Mouse (Mus musculus): Measurements from ENCODE around the gene 1700003E16Rik. TPM values are rescaled to one million over a fixed set of nuclear protein-coding genes. Genes with fewer than 3 reads are reported as not detected.

The 1700003E16Rik gene
- total and polyA plus RNA-seq, 2 experiments from 2014 or later, result 15.6 to 18.0 TPM

- H3K4me3 ChIP-seq (ENCODE audit: low read depth, low read length), result peak overlapping the region; percentile 39
- DNase-seq (ENCODE audit: low spot score), result peak; percentile 73
- H3K9me3 ChIP-seq (ENCODE audit: low read length), result no peaks in the 10 kb centered on the region
- 44% methylated on average over 9 of the region's 9 CpGs for WGBS
- peak overlapping the region; percentile 61 for H3K4me2 ChIP-seq (ENCODE audit: low read depth, low read length, poor library complexity, severe bottlenecking)
- peaks cover 7% of the 10 kb centered on the region; the same call in 1 of the 2 replicates for H3K4me1 ChIP-seq (ENCODE audit: insufficient read depth, low read length)
- no peaks in the 10 kb centered on the region for H3K36me3 ChIP-seq (ENCODE audit: insufficient read depth, low read length)
- H3K27me3 ChIP-seq (ENCODE audit: insufficient read depth, low read length), result no peaks in the 10 kb centered on the region
- H3K9ac ChIP-seq (replicated peaks; ENCODE audit: low read length, poor library complexity, severe bottlenecking), result peak overlapping the region; percentile 54
- peak overlapping the region; percentile 80 for H3K27ac ChIP-seq (ENCODE audit: low read depth, low read length)
- peak; percentile 30 for TF ChIP-seq CTCF (IDR thresholded peaks at IDR 0.05)
- peak; percentile 80 for ATAC-seq (ENCODE audit: low FRiP score)
Measured at GRCm38 (mm10) chr6:83172240-83172920, 16.2 kb downstream of the 1700003E16Rik start.

DNA sequence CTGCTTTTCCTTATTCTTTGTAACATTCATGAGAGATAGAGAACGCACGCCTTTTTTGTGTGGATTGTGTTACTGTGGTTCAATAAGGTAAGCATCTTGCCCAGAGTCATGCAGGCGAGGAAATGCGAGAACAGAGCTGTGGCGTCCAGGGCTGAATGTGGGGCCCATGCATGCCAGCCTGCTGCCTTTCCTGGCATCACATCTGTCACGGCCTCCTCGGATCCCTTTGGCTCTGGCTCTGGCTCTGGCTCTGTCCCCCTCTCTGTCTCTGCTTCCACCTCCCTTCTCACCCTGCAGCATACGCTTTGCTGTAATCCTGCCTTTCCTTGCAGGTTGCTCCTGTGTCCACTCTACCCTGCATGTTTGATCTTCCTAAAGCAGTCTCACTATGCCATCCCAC lies 19.8 kb downstream of the 1700003E16Rik start:
- no peak for TF ChIP-seq CTCF (IDR thresholded peaks at IDR 0.05)
- Histone ChIP-seq H3K9me3 (ENCODE audit: low read length) (no peaks in the 10 kb centered on the region), H3K27ac (ENCODE audit: low read depth, low read length) (no peak overlapping the region), H3K4me3 (ENCODE audit: low read depth, low read length) (no peak overlapping the region), H3K4me2 (ENCODE audit: low read depth, low read length, poor library complexity, severe bottlenecking) (no peak overlapping the region), H3K36me3 (ENCODE audit: insufficient read depth, low read length) (no peaks in the 10 kb centered on the region), H3K9ac (replicated peaks; ENCODE audit: low read length, poor library complexity, severe bottlenecking) (peak overlapping the region; percentile 36; the same call in 1 of the 2 replicates), H3K27me3 (ENCODE audit: insufficient read depth, low read length) (no peaks in the 10 kb centered on the region), H3K4me1 (ENCODE audit: insufficient read depth, low read length) (peaks cover 20% of the 10 kb centered on the region)
- ATAC-seq (ENCODE audit: low FRiP score) (no peak), DNase-seq (ENCODE audit: low spot score) (no peak)
- WGBS, result 77% methylated on average over 8 of the region's 8 CpGs

DNA sequence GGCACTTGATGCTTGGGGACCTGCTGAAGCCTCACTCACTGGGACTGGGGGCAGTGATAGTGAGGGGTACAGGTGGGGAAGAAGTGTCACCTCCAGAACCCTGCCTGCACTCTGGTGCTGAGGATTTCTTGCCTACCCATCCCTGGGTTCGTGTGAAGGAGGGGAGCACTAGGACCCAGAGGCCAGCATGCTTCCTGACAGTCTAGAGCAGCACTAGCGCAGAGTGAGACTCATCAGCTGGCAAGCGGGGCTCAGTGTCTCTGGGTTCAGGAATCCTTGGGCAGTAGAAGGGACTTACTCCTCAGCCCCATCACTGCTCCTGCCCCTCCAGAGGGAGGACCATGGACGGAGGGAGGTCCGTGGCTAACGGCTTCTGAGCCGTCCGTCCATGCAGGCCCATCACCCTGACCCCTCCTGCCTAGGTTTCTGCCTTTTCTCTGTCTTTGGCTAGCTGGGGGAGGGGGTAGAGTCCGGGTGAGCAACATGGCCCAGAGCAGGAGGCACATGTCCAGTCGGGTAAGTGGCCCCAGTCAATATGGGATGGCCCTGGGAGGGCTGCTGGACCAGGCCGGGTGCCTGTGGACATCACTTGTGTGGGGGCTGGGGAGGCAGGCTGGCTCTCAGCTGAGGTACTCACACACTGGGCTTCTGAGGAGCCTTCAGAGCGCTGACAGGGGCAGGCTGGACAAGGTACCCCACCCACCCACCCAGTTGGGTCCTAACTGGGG lies 23.4 kb downstream of the 1700003E16Rik start:
- Histone ChIP-seq H3K9me3 (ENCODE audit: low read length) (no peaks in the 10 kb centered on the region), H3K4me3 (ENCODE audit: low read depth, low read length) (peak overlapping the region; percentile 66), H3K27me3 (ENCODE audit: insufficient read depth, low read length) (no peaks in the 10 kb centered on the region), H3K36me3 (ENCODE audit: insufficient read depth, low read length) (peaks cover 23% of the 10 kb centered on the region), H3K4me2 (ENCODE audit: low read depth, low read length, poor library complexity, severe bottlenecking) (peak overlapping the region; percentile 64), H3K4me1 (ENCODE audit: insufficient read depth, low read length) (peaks cover 12% of the 10 kb centered on the region), H3K27ac (ENCODE audit: low read depth, low read length) (peak overlapping the region; percentile 34; the same call in 1 of the 2 replicates), H3K9ac (replicated peaks; ENCODE audit: low read length, poor library complexity, severe bottlenecking) (peak overlapping the region; percentile 80)
- TF ChIP-seq CTCF (IDR thresholded peaks at IDR 0.05), result no peak
- peak; percentile 78 for DNase-seq (ENCODE audit: low spot score)
- peak; percentile 81 for ATAC-seq (ENCODE audit: low FRiP score)
- WGBS, result 13% methylated on average over 12 of the region's 12 CpGs

GRCm38 (mm10) chr6:83180605-83181004 lies 24.4 kb downstream of the 1700003E16Rik start:
- H3K9ac ChIP-seq (replicated peaks; ENCODE audit: low read length, poor library complexity, severe bottlenecking), result peak overlapping the region; percentile 80; the same call in 1 of the 2 replicates
- no peaks in the 10 kb centered on the region for H3K27me3 ChIP-seq (ENCODE audit: insufficient read depth, low read length)

DNA sequence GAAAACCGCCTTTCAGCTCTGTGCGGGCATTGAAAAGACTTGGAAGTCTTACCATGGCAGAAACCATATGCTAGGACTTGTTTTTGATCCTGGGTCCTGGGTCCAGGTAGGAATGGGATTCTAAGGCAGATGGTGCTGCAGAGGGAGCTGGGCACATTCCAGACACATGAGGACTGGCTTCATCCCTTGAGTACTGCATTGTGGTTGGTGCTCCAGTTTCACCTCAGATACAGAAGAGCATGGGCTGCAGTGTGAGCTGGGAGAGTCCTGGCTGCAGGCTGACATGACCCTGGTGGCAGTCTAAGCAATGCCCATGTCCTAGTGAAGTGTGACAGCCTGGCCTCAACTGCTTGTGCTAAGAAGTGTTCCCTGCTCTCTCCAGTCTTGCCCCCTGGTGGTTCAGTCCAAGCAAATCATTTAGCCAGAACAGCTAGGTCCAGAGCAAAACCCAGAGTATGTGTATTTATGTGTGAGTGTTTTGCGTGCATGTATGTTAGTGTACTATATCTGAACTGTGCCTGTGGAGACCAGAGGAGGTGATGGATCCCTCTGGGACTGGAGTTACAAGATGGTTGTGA lies 28.7 kb downstream of the 1700003E16Rik start:
- DNase-seq (ENCODE audit: low spot score) (peak; percentile 52), ATAC-seq (ENCODE audit: low FRiP score) (no peak)
- H3K27ac ChIP-seq (ENCODE audit: low read depth, low read length), result peak overlapping the region; percentile 95
- H3K36me3 ChIP-seq (ENCODE audit: insufficient read depth, low read length), result peaks cover 30% of the 10 kb centered on the region
- no peak overlapping the region for H3K4me2 ChIP-seq (ENCODE audit: low read depth, low read length, poor library complexity, severe bottlenecking)
- no peak overlapping the region for H3K4me3 ChIP-seq (ENCODE audit: low read depth, low read length)
- no peaks in the 10 kb centered on the region for H3K9me3 ChIP-seq (ENCODE audit: low read length)
- H3K4me1 ChIP-seq (ENCODE audit: insufficient read depth, low read length), result peaks cover 25% of the 10 kb centered on the region
- WGBS, result 90% methylated on average over 3 of the region's 3 CpGs
- TF ChIP-seq CTCF (IDR thresholded peaks at IDR 0.05), result peak; percentile 73
- H3K9ac ChIP-seq (replicated peaks; ENCODE audit: low read length, poor library complexity, severe bottlenecking), result no peak overlapping the region
- H3K27me3 ChIP-seq (ENCODE audit: insufficient read depth, low read length), result no peaks in the 10 kb centered on the region

More at GRCm38 (mm10) chr6:83180605-83181004, 24.4 kb downstream of the 1700003E16Rik start:
- Histone ChIP-seq H3K4me1 (ENCODE audit: insufficient read depth, low read length) (peaks cover 12% of the 10 kb centered on the region), H3K4me2 (ENCODE audit: low read depth, low read length, poor library complexity, severe bottlenecking) (peak overlapping the region; percentile 64), H3K36me3 (ENCODE audit: insufficient read depth, low read length) (peaks cover 23% of the 10 kb centered on the region), H3K27ac (ENCODE audit: low read depth, low read length) (no peak overlapping the region), H3K9me3 (ENCODE audit: low read length) (no peaks in the 10 kb centered on the region), H3K4me3 (ENCODE audit: low read depth, low read length) (peak overlapping the region; percentile 66)
- DNase-seq (ENCODE audit: low spot score) (no peak), ATAC-seq (ENCODE audit: low FRiP score) (no peak)
- WGBS, result 83% methylated on average over 6 of the region's 6 CpGs
- no peak for TF ChIP-seq CTCF (IDR thresholded peaks at IDR 0.05)
